33 mouse cellular contexts compared by ENCODE assay signal in genomic region chr12:70904471-70904870, GRCm38 (mm10).
"Had no signal": no experiment of that assay in that cellular context is flagged by ENCODE, and none has a peak within 500 bp of the region (broad histone marks: within the 10 kb centered on the region; RNA-seq: fewer than 3 reads in every experiment).

No protein-coding gene starts in this region.

- H3K9ac ChIP-seq: heart, embryonic 13.5 days; heart, embryonic 15.5 days; hindbrain, embryonic 12.5 days; hindbrain, embryonic 13.5 days; hindbrain, embryonic 14.5 days; hindbrain, embryonic 15.5 days; intestine, embryonic 15.5 days; kidney, embryonic 15.5 days had no signal

- H3K4me2 ChIP-seq: heart, embryonic 11.5 days; heart, embryonic 13.5 days; heart, embryonic 15.5 days; hindbrain, embryonic 12.5 days; hindbrain, embryonic 13.5 days; hindbrain, embryonic 14.5 days; hindbrain, embryonic 15.5 days; intestine, embryonic 15.5 days; kidney, embryonic 15.5 days had no signal

- H3K9me3 ChIP-seq: heart, embryonic 13.5 days; heart, embryonic 15.5 days; hindbrain, embryonic 12.5 days; hindbrain, embryonic 15.5 days; intestine, embryonic 15.5 days; kidney, embryonic 15.5 days had no signal

- ATAC-seq: hindbrain, embryonic 16.5 days; hindbrain, postnatal 0 days; inflammation-experienced regulatory T-cells, adult 6 months; intestine, embryonic 15.5 days; intestine, embryonic 16.5 days; intestine, postnatal 0 days had no signal

- H3K4me1 ChIP-seq: hindbrain, embryonic 10.5 days; hindbrain, embryonic 12.5 days; hindbrain, embryonic 13.5 days; hindbrain, embryonic 15.5 days; intestine, embryonic 15.5 days had no signal

- DNase-seq: heart, postnatal 10 days; heart, postnatal 36 days; heart, postnatal 4 days; kidney, adult 11 months; kidney, adult 18-20 months; kidney, adult 2 months; kidney, adult 8-10 months; kidney, adult 9 months; kidney, postnatal 10 days; kidney, postnatal 14 days; kidney, postnatal 25 days; kidney, postnatal 36 days; kidney, postnatal 4 days; layer of hippocampus, adult 9-11 months; layer of hippocampus, postnatal 36 days had no signal

- H3K4me3 ChIP-seq: heart, embryonic 13.5 days; heart, embryonic 15.5 days; hindbrain, embryonic 10.5 days; hindbrain, embryonic 12.5 days; hindbrain, embryonic 13.5 days; hindbrain, embryonic 15.5 days; intestine, embryonic 15.5 days; kidney, embryonic 15.5 days; layer of hippocampus, adult 2 months; left cerebral cortex, adult 2 months had no signal

- H3K27me3 ChIP-seq: heart, embryonic 13.5 days; heart, embryonic 15.5 days; hindbrain, embryonic 12.5 days; hindbrain, embryonic 15.5 days; intestine, embryonic 15.5 days; kidney, embryonic 15.5 days had no signal

- H3K27ac ChIP-seq: heart, embryonic 13.5 days; heart, embryonic 15.5 days; hindbrain, embryonic 10.5 days; hindbrain, embryonic 12.5 days; hindbrain, embryonic 13.5 days; hindbrain, embryonic 14.5 days; hindbrain, embryonic 15.5 days; hindbrain, postnatal 0 days; intestine, embryonic 15.5 days; kidney, embryonic 15.5 days; kidney, postnatal 0 days; layer of hippocampus, adult 2 months; left cerebral cortex, adult 2 months had no signal

- H3K36me3 ChIP-seq: hindbrain, embryonic 12.5 days; hindbrain, embryonic 15.5 days had no signal
